Mouse (Mus musculus): ENCODE data around the gene Ctdsp1. TPM values are rescaled to one million over a fixed set of nuclear protein-coding genes. Genes with fewer than 3 reads are reported as not detected.

Gene Ctdsp1
- total RNA-seq, 2 experiments from 2014 or later: 117 to 122 TPM

DNA sequence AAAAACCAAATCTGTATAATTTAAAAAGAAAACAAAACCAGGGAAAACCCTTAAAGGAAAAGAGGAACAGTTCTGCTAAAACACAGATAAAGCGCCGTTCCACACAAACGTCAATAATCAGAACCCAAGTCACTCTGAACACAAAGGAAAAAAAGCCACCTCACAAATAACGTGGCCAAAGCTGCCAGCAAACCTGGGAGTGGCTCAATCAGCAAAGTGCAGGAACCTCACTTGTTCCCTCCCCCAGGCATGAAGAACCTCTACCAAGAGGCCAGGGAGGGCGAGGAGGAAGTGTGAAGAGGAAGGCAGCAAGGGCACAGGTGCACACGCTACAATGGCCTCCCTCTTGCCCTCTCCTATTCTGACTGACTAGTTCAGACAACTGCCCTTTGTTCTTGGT, 44.3 kb downstream of the Ctdsp1 start:
- intact Hi-C loops (cut with DNase I): loop anchor here (5.0 kb wide), 1 partner anchor 33 kb away; no protein-coding TSS in a partner anchor
- DNase-seq: no peak

- peak; percentile 51 to 57 for DNase-seq
- intact Hi-C loops (cut with DNase I): loop anchor here (5.0 kb wide), 1 partner anchor 36 kb away; no protein-coding TSS in a partner anchor
Measured at GRCm38 (mm10) chr1:74437702-74438427, 46.6 kb downstream of the Ctdsp1 start.

DNA sequence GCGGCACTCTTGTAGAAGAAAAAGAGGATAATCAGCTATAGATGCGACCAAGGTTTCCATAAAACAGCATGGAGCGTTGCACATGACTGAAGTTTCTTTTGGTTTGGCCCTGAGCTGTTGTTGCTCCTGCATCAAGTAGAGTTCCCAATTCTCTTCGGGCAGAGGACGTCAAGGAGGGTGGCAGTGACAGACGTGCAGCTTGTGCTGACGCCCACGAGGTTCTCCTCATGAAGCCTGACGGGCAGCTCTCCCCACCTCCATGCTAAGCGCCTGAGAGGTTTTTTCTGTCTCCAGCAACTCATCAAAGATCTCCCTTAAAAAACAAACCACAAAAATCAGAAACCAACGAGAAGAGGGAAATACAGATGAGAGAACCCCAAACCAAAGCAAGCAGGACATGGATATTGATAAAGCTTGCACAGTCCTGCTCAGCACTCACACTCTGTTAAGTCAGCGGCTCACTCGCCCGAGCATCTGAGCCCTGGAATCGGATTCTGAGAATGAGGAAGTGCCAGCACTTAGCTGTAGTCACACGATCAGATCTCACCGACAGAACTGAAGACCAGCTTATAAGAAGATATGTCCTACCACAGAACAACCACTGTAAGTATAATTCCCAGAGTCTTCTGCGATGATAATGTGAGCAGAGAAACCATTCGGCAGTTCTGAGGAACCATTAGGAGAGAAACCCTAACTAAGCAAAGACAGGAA, 48.0 kb downstream of the Ctdsp1 start:
- DNase-seq: no peak
- intact Hi-C loops (cut with DNase I): loop anchor here (5.0 kb wide), 1 partner anchor 37 kb away; no protein-coding TSS in a partner anchor

DNA sequence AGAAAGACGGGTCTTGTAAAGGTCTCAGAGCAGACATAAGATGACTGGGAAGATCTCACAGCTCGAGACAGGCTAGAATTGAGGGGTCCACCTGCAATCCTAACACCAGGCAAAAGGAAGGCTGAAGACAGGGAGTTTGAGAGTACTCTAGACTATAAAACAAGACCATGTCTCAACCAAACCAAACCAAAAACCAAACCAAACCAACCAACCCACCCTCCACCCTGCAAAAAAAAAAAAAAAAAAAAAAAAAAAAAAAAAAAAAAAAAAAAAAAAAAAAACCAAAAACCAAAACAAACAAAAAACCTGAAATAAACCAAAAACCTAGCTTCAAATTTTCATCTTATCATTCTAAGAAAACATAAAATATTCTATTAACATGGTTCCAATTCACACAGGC, 53.2 kb downstream of the Ctdsp1 start:
- no peak for DNase-seq
- intact Hi-C loops (cut with DNase I): no loop called here

Small RNA genes within 50 kb of the gene (microRNA-seq; reads per million reads assigned to microRNA genes)
- 24,068 to 56,274 reads per million in 2 experiments for gene Mir26b

Other genes starting within 250 kb of the Ctdsp1 start
- under 1 TPM; 0.14 to 0.17 TPM for gene Cxcr2, start 237.5 kb upstream of the Ctdsp1 start, total RNA-seq (2021)
- not detected for gene Cxcr1, start 196.9 kb upstream of the Ctdsp1 start, total RNA-seq (2021)
- 100 to 1,000 TPM; 213 to 219 TPM for gene Arpc2, start 155.4 kb upstream of the Ctdsp1 start, total RNA-seq (2021)
- not detected for gene Gpbar1, start 113.0 kb upstream of the Ctdsp1 start, total RNA-seq (2021)
- gene Aamp, start 106.8 kb upstream of the Ctdsp1 start, total RNA-seq (2021): 100 to 1,000 TPM; 103 to 109 TPM
- gene Pnkd, start 106.6 kb upstream of the Ctdsp1 start, total RNA-seq (2021): 100 to 1,000 TPM; 205 to 211 TPM
- 10 to 100 TPM; 43.2 to 45.8 TPM for gene Tmbim1, start 85.9 kb upstream of the Ctdsp1 start, total RNA-seq (2021)
- under 1 TPM; 0.29 to 0.45 TPM for gene Catip, start 29.4 kb upstream of the Ctdsp1 start, total RNA-seq (2021)
- 1 to 10 TPM; 1.2 to 3.7 TPM for gene Slc11a1, start 16.3 kb upstream of the Ctdsp1 start, total RNA-seq (2021)
- gene Vil1, start 17.9 kb downstream of the Ctdsp1 start, total RNA-seq (2021): 1 to 10 TPM; 1.1 to 1.2 TPM
- gene Cnot9, start 114.5 kb downstream of the Ctdsp1 start, total RNA-seq (2021): 10 to 100 TPM; 20.8 to 22.4 TPM
- gene Plcd4, start 151.4 kb downstream of the Ctdsp1 start, total RNA-seq (2021): not detected
- gene Usp37, start 152.8 kb downstream of the Ctdsp1 start, total RNA-seq (2021): 10 to 100 TPM; 13.6 to 18.5 TPM
- 10 to 100 TPM; 12.9 to 13.2 TPM for gene Zfp142, start 196.7 kb downstream of the Ctdsp1 start, total RNA-seq (2021)
- 10 to 100 TPM; 20.3 to 24.9 TPM for gene Bcs1l, start 196.8 kb downstream of the Ctdsp1 start, total RNA-seq (2021)
- 10 to 100 TPM; 21.6 to 27.7 TPM for gene Rnf25, start 209.9 kb downstream of the Ctdsp1 start, total RNA-seq (2021)
- 1 to 10 TPM; 1.5 to 2.0 TPM for gene Stk36, start 209.9 kb downstream of the Ctdsp1 start, total RNA-seq (2021)